Mouse (Mus musculus) midbrain, embryonic 12.5 days (tissue): ENCODE data around the gene Tekt1. TPM values are rescaled to one million over a fixed set of nuclear protein-coding genes. Genes with fewer than 3 reads are reported as not detected.
"Not testable (repeated sequence)": the region's sequence is repeated elsewhere in the genome, so short reads cannot be mapped to it uniquely, and the experiment has no call there.

Source experiments
- ATAC-seq: fragments of 200-750 bp; cut with Nextera tagmentation; 2 replicates; pipeline ENCODE4 v1.8.0; 2017; ENCODE audit warnings: low read depth, moderate TSS enrichment, moderate library complexity; ENCODE audit not compliant: low FRiP score
- H3K27ac ChIP-seq: fragments of 300-500 bp; sonication (generic); replicated peaks from 2 replicates; pipeline ENCODE4 v1.5.1; 2016; ENCODE audit warnings: mild to moderate bottlenecking
- H3K27me3 ChIP-seq: fragments of 300-500 bp; sonication (generic); 2 replicates; pipeline ENCODE4 v1.6.1; 2016; ENCODE audit warnings: mild to moderate bottlenecking
- H3K36me3 ChIP-seq: fragments of 300-500 bp; sonication (generic); 2 replicates; pipeline ENCODE4 v1.6.1; 2016
- H3K4me1 ChIP-seq: fragments of 300-500 bp; sonication (generic); 2 replicates; pipeline ENCODE4 v1.6.1; 2016
- H3K4me2 ChIP-seq: fragments of 300-500 bp; sonication (generic); replicated peaks from 2 replicates; pipeline ENCODE4 v1.6.1; 2016; ENCODE audit warnings: mild to moderate bottlenecking, moderate library complexity
- H3K4me3 ChIP-seq: fragments of 300-500 bp; sonication (generic); 2 replicates; pipeline ENCODE4 v1.5.1; 2016; ENCODE audit warnings: mild to moderate bottlenecking
- H3K9ac ChIP-seq: fragments of 300-500 bp; sonication (generic); replicated peaks from 2 replicates; pipeline ENCODE4 v1.6.1; 2016; ENCODE audit warnings: mild to moderate bottlenecking, moderate library complexity
- H3K9me3 ChIP-seq: fragments of 300-500 bp; sonication (generic); 2 replicates; pipeline ENCODE4 v1.6.1; 2016; ENCODE audit warnings: mild to moderate bottlenecking
- WGBS: fragments of 180-500 bp; shearing (Covaris S2); methylation state at CpG from one replicate; pipeline ENCODE4 v1.1.7; 2016; 5-methylcytosine and 5-hydroxymethylcytosine counted together
- polyA plus RNA-seq: library from polyadenylated mRNA; unstranded; fragments of >200 nt; fragmentation: Nextera tagmentation; extraction: Ambion mirVana; gene quantifications from 2 replicates; pipeline ENCODE4 v1.2.1, GENCODE M21; 2016

The Tekt1 gene
- polyA plus RNA-seq, 1 experiment from 2014 or later, result 4.6 TPM

GRCm38 (mm10) chr11:72353186-72353585, 9.1 kb downstream of the Tekt1 start:
- H3K4me3 ChIP-seq, result no peak overlapping the region
- H3K9me3 ChIP-seq, result no peaks in the 10 kb centered on the region
- ATAC-seq, result no peak
- H3K36me3 ChIP-seq, result no peaks in the 10 kb centered on the region
- H3K9ac ChIP-seq, result no peak overlapping the region
- 87% methylated on average over 3 of the region's 3 CpGs for WGBS
- H3K4me2 ChIP-seq, result no peak overlapping the region
- no peaks in the 10 kb centered on the region for H3K27me3 ChIP-seq
- H3K27ac ChIP-seq, result no peak overlapping the region
- peaks cover 4% of the 10 kb centered on the region for H3K4me1 ChIP-seq

GRCm38 (mm10) chr11:72352272-72352671, 10.0 kb downstream of the Tekt1 start:
- WGBS, result 91% methylated on average over 1 of the region's 1 CpGs
- H3K4me2 ChIP-seq, result no peak overlapping the region
- H3K4me3 ChIP-seq, result no peak overlapping the region
- H3K27ac ChIP-seq, result no peak overlapping the region
- no peaks in the 10 kb centered on the region for H3K36me3 ChIP-seq
- no peak overlapping the region for H3K9ac ChIP-seq
- no peaks in the 10 kb centered on the region for H3K27me3 ChIP-seq
- H3K9me3 ChIP-seq, result no peaks in the 10 kb centered on the region
- H3K4me1 ChIP-seq, result peaks cover 4% of the 10 kb centered on the region
- ATAC-seq, result no peak

GRCm38 (mm10) chr11:72349652-72350051, 12.6 kb downstream of the Tekt1 start:
- Histone ChIP-seq H3K9me3 (no peaks in the 10 kb centered on the region), H3K4me3 (no peak overlapping the region), H3K4me2 (no peak overlapping the region), H3K4me1 (no peaks in the 10 kb centered on the region), H3K9ac (no peak overlapping the region), H3K36me3 (no peaks in the 10 kb centered on the region), H3K27me3 (no peaks in the 10 kb centered on the region), H3K27ac (no peak overlapping the region)
- ATAC-seq, result no peak
- 78% methylated on average over 4 of the region's 4 CpGs for WGBS

GRCm38 (mm10) chr11:72349016-72349415, 13.2 kb downstream of the Tekt1 start:
- Histone ChIP-seq H3K9ac (no peak overlapping the region), H3K4me2 (no peak overlapping the region), H3K4me3 (no peak overlapping the region), H3K36me3 (no peaks in the 10 kb centered on the region), H3K4me1 (no peaks in the 10 kb centered on the region), H3K9me3 (no peaks in the 10 kb centered on the region), H3K27ac (no peak overlapping the region), H3K27me3 (no peaks in the 10 kb centered on the region)
- ATAC-seq, result no peak
- WGBS, result 67% methylated on average over 8 of the region's 8 CpGs

GRCm38 (mm10) chr11:72348563-72348962, 13.7 kb downstream of the Tekt1 start:
- H3K27ac ChIP-seq, result no peak overlapping the region
- H3K4me1 ChIP-seq, result no peaks in the 10 kb centered on the region
- H3K4me3 ChIP-seq, result no peak overlapping the region
- H3K4me2 ChIP-seq, result no peak overlapping the region
- ATAC-seq, result no peak
- no peaks in the 10 kb centered on the region for H3K27me3 ChIP-seq
- WGBS, result 64% methylated on average over 10 of the region's 10 CpGs
- H3K9me3 ChIP-seq, result no peaks in the 10 kb centered on the region
- H3K9ac ChIP-seq, result no peak overlapping the region
- no peaks in the 10 kb centered on the region for H3K36me3 ChIP-seq

- Histone ChIP-seq H3K4me3 (no peak overlapping the region), H3K4me2 (no peak overlapping the region), H3K36me3 (no peaks in the 10 kb centered on the region), H3K9ac (no peak overlapping the region), H3K4me1 (no peaks in the 10 kb centered on the region), H3K27ac (no peak overlapping the region), H3K9me3 (no peaks in the 10 kb centered on the region), H3K27me3 (no peaks in the 10 kb centered on the region)
- 90% methylated on average over 11 of the region's 11 CpGs for WGBS
- no peak for ATAC-seq
These were observed 17.8 kb downstream of the Tekt1 start for GRCm38 (mm10) chr11:72344486-72344885.

- no peak for ATAC-seq
- Histone ChIP-seq H3K27ac (no peak overlapping the region), H3K4me2 (no peak overlapping the region), H3K9me3 (no peaks in the 10 kb centered on the region), H3K9ac (no peak overlapping the region), H3K27me3 (no peaks in the 10 kb centered on the region), H3K36me3 (no peaks in the 10 kb centered on the region), H3K4me3 (no peak overlapping the region), H3K4me1 (peaks cover 2% of the 10 kb centered on the region; the same call in 1 of the 2 replicates)
- 33% methylated on average over 8 of the region's 8 CpGs for WGBS
These were observed 18.3 kb downstream of the Tekt1 start for GRCm38 (mm10) chr11:72343904-72344303.

GRCm38 (mm10) chr11:72343238-72343625, 19.0 kb downstream of the Tekt1 start:
- not testable (repeated sequence) for H3K4me1 ChIP-seq, H3K36me3 ChIP-seq, H3K9me3 ChIP-seq, H3K27me3 ChIP-seq, H3K9ac ChIP-seq, H3K4me2 ChIP-seq, H3K27ac ChIP-seq, ATAC-seq, H3K4me3 ChIP-seq
- 92% methylated on average over 5 of the region's 5 CpGs for WGBS

GRCm38 (mm10) chr11:72342549-72343237, 19.5 kb downstream of the Tekt1 start:
- H3K27ac ChIP-seq, result no peak overlapping the region
- no peak overlapping the region for H3K4me3 ChIP-seq
- no peaks in the 10 kb centered on the region for H3K27me3 ChIP-seq
- peaks cover 10% of the 10 kb centered on the region for H3K4me1 ChIP-seq
- H3K4me2 ChIP-seq, result no peak overlapping the region
- 8% methylated on average over 7 of the region's 7 CpGs for WGBS
- no peaks in the 10 kb centered on the region for H3K9me3 ChIP-seq
- ATAC-seq, result peak; percentile 77
- H3K9ac ChIP-seq, result no peak overlapping the region
- no peaks in the 10 kb centered on the region for H3K36me3 ChIP-seq

- H3K9me3 ChIP-seq, result no peaks in the 10 kb centered on the region
- no peaks in the 10 kb centered on the region for H3K27me3 ChIP-seq
- no peak overlapping the region for H3K4me3 ChIP-seq
- H3K4me1 ChIP-seq, result peaks cover 10% of the 10 kb centered on the region
- H3K36me3 ChIP-seq, result no peaks in the 10 kb centered on the region
- no peak overlapping the region for H3K4me2 ChIP-seq
- ATAC-seq, result no peak
- no peak overlapping the region for H3K27ac ChIP-seq
- WGBS, result 79% methylated on average over 4 of the region's 4 CpGs
- no peak overlapping the region for H3K9ac ChIP-seq
These were observed 22.5 kb downstream of the Tekt1 start for GRCm38 (mm10) chr11:72339716-72340115.

- Histone ChIP-seq H3K4me3 (no peak overlapping the region), H3K36me3 (no peaks in the 10 kb centered on the region), H3K4me1 (peaks cover 10% of the 10 kb centered on the region), H3K27me3 (no peaks in the 10 kb centered on the region), H3K9me3 (no peaks in the 10 kb centered on the region), H3K9ac (0 out of 2 replicates have a peak overlapping the region, but pooled peaks have one; percentile 17), H3K4me2 (no peak overlapping the region), H3K27ac (0 out of 2 replicates have a peak overlapping the region, but pooled peaks have one; percentile 8)
- WGBS, result 18% methylated on average over 5 of the region's 5 CpGs
- peak; percentile 41; the same call in 1 of the 2 replicates for ATAC-seq
These were observed 23.8 kb downstream of the Tekt1 start for GRCm38 (mm10) chr11:72338437-72338871.

GRCm38 (mm10) chr11:72336726-72337125, 25.5 kb downstream of the Tekt1 start:
- no peak for ATAC-seq
- H3K4me1 ChIP-seq, result peaks cover 10% of the 10 kb centered on the region
- H3K4me2 ChIP-seq, result no peak overlapping the region
- no peaks in the 10 kb centered on the region for H3K27me3 ChIP-seq
- no peaks in the 10 kb centered on the region for H3K36me3 ChIP-seq
- no peak overlapping the region for H3K9ac ChIP-seq
- H3K4me3 ChIP-seq, result no peak overlapping the region
- WGBS, result 91% methylated on average over 8 of the region's 8 CpGs
- no peak overlapping the region for H3K27ac ChIP-seq
- H3K9me3 ChIP-seq, result no peaks in the 10 kb centered on the region

GRCm38 (mm10) chr11:72334653-72335052, 27.6 kb downstream of the Tekt1 start:
- no peak for ATAC-seq
- 87% methylated on average over 4 of the region's 4 CpGs for WGBS

More at GRCm38 (mm10) chr11:72334653-72335052, 27.6 kb downstream of the Tekt1 start:
- H3K4me1 ChIP-seq, result peaks cover 10% of the 10 kb centered on the region
- no peak overlapping the region for H3K4me2 ChIP-seq
- H3K27ac ChIP-seq, result no peak overlapping the region
- no peak overlapping the region for H3K9ac ChIP-seq
- H3K4me3 ChIP-seq, result no peak overlapping the region
- no peaks in the 10 kb centered on the region for H3K9me3 ChIP-seq
- no peaks in the 10 kb centered on the region for H3K27me3 ChIP-seq
- H3K36me3 ChIP-seq, result no peaks in the 10 kb centered on the region
